Mouse (Mus musculus) frontal cortex, postnatal 14 days (tissue): ENCODE results near the gene Krt12.

ENCODE experiments used
- DNase-seq, 2 experiments: peaks; one replicate each; pipeline ENCODE4 v3.0.0; 2022; ENCODE audit warnings: low spot score in 2 of 2

The Krt12 gene

DNA sequence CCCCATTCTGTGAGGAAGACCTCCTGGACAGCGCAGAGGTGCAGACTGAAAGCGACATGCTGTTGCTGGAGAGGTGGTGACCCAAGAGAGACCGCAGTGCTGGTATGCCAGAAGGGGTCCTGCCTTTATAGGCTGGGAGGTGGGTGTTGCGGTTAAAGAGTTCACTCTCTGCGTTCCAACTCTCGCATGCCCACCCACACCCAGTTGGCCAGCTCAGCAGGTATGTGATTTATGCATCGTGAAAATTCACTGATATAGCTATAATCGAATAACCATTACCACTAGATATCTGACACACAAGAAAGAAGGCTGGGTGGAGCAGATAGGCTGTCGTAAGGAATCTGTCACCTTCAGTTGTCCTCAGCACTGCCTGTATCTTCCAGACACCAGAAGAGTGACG lies at the start of gene Krt12:
Gene Krt12 (minus strand): TSS at position 101 of the 400 bp plus-strand sequence.
- DNase-seq, result no peak

DNA sequence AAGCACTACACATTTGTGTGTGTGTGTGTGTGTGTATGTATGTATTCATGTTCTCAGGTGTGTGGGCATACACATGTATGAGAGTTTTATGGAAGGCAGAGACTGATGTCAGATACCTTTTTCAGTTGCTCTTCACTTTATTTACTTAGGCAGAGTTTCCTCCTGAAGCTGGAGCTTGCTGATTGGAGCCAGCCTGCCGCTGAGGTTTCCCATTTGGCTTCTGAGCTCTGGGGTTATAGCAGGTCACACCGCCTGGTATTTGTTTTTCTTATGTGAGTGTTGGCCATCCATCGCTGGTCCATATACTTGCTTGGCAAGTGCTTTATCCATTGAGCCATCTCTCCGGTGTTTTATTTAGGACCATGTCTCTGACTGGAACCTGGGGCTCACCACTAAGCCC lies 47.2 kb upstream of the Krt12 start:
- DNase-seq, result no peak

DNA sequence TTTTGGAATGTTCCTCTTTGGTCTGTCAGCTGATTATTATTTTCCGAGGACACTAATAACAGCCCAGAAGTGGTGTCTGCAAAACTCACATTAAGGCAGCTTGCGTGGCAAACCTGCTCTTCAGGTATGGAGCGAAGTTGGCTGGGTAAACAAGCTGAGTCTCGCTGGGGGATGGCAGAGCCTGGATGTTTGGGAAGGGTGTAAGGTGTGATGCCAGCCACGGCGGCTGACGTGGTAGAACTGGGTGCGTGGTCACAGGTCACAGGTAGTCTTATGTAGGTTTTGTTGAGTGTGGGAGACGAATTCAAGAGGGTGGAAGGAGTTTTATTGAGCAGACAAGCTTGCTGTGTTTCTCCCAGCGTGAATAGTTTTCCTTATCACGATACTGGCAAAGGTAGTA lies 46.5 kb upstream of the Krt12 start:
- no peak for DNase-seq

DNA sequence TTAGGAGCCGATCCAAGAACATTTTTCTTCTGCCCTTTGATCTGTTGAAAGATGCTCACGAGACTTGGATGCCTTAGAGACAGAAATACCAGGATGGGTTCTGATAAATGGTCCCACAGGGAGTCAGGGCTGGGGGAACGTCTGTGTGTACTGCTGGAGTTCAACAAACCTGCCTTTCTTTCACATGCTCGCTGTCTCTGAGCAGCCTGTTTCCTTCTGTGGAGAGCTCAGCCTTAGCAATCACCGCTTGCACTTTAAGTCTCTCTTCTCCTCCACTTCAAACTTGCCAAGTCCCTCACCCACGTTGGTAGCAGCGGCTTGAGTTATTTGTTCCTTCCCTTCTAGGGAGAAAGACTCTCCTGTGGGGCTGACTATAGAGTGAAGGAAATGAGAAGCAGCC lies 44.3 kb upstream of the Krt12 start:
- DNase-seq, result peak in 1 of 2 experiments; percentile 15

DNA sequence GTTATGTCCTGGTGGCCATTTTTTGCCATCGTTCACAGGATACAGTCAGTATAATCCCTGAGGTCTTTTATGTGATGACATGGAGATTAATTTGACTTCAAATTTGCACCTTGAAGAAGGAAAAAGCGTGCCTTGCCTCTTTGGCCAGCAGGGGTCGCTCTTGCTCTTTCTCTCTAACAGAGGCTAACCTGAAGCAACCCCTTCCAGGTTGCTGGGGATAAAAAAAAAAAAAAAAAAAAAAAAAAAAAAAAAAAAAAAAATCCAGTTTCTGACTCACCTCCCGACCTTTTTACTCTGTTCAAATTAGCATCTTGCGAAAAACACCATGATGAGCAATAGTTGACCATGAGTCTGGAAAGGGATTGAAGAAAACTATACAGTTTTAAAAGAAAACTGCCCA lies 42.8 kb upstream of the Krt12 start:
- DNase-seq, result peak; percentile 65 to 86

DNA sequence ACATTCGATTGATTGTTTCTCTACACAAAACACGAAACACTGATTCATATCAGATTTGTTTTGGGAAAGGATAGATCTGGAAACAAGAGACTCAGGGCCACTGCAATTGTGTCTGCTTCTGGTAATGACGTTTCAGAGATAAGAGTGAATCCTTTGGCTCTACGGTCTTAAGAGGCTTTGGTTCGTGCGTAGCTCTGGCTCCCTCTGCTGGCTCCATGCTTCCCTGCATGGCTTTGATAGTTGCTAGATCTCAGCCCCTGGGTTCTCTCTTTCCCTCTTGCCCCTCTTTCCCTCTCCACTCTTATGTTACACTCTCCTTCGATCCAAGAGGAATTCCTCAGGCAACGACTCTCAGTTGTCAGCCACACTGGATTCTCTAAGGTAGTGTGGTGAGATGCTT lies 41.1 kb upstream of the Krt12 start:
- DNase-seq, result peak; percentile 22 to 74

DNA sequence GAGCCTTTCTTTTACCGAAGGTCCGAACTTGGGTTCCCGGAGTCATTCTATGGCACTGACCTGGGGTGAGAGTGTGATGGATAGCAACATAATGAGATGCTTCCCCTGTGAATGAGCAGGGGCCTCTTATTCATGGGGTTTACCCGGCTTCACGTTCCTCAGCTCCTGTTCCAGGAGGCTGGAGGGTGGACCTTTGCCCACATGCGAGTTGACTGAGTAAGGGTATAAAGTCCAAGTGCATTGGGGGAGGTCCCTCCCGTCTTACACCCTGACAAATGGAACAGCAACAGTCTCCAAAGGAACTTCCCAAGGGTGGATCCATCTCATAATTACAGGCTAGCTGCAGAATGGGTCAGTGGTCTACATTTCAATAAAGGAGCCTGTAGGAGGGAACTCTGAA lies 39.7 kb upstream of the Krt12 start:
- DNase-seq, result no peak

DNA sequence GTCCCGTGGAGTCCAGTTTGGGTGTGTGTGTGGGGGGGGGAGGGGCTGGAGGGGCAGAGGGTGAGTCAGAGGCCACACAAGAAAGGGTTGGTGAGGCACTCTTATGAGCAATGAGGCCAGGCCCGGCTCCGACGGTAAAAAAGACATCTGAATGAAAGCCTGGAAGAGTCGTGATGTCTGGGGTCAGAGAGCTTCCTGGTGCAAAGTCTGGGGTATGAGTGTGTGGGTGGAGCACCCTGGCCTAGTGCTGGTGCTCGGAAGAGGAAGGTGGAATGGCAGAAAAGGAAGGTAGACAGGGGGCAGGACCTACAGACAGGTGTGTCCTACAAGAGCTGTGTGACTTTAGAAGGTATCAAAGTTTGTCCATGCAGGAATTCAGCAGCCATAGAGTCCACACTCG lies 36.8 kb upstream of the Krt12 start:
- no peak for DNase-seq

DNA sequence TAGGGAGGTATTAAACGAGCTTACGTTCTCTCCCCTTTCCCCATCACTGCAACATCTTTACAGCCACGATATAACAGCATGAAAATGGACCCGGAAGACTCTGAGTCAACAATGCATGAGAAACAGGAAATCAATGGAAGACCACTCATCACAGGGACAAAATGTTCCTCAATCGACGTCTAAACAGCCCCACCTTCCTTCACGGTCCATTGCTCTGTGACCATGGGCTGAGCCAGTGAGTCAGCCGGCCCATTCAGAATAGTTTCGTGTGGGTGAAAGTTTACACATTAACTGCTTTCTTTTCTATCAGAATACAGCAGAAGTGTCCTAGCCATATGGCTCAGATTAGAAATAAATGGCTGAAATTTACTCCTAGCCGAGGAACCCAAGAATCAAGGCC lies 32.7 kb upstream of the Krt12 start:
- no peak for DNase-seq

DNA sequence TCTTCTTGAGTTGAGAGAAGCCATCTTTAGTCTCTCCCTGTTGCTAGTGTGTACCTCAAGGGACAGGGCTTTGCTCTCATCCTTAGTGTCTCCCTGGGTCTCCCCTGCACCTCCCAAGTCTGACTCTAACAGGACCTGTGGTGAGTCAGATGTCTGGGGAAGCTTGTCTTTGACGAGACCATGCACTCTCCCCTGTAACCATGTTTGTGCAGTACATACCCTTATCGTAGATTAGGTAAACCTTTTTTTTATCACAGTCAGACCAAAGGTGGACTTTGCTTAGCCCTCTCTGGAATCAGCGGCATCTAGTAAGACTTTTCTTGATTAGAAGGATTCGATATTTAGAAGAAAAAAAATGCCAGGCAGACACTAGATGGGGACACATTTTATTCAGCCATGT lies 32.0 kb upstream of the Krt12 start:
- DNase-seq, result no peak

DNA sequence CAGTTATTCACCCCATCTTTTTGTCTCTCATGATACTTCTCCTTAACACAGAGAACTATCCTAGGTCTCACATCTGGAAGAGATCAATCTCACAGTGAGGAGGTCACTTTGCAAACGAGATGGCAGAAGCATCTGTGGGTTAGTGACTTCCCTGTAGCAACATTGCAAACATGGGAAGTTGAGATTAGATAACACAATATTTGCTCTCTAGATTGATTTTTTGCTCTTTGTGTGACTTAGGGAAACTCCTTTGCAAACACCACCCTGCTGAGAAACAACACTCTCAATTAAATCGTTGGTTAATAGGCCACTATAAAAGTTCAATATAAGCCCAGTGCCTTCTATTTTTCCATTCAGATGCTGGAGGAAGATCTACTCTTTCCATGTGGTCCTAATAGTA lies 26.7 kb upstream of the Krt12 start:
- no peak for DNase-seq

DNA sequence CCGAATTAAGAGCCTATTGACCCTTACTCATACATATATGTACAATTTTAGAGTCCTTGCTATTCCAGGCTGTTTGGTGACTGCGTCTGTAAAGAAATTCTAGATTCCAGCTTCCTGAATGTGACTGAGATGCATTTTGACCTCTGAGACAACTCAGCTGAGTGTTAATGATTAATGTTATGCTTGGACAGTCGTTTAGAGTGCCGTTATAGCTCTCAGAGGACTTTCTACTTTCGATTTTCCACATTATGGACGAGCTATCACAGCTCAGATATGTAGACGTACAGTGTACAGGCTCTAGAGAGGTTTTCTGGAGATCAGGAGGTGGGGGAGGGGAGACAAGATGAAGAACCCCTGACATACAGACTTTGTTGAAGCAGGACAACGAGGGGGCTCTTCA lies 19.2 kb upstream of the Krt12 start:
- no peak for DNase-seq

DNA sequence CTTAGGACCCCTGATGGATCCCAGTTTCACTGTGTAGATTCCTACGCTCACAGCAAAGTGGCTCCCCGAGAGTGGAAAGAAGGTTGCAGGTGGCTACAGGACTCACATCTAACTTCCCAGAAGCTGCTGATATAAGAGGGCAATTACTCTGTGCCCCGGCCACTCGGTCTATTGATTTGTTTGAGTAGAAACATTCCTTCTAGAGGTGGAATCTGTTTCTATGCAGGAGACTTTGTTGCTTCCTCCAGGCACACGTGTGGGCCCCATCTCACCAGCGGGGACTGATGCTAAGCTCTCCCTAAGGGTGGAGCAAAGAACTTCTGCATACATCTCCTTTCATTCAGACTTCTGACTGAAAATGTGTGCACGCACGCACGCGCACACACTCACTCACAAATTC lies 17.4 kb upstream of the Krt12 start:
- no peak for DNase-seq

DNA sequence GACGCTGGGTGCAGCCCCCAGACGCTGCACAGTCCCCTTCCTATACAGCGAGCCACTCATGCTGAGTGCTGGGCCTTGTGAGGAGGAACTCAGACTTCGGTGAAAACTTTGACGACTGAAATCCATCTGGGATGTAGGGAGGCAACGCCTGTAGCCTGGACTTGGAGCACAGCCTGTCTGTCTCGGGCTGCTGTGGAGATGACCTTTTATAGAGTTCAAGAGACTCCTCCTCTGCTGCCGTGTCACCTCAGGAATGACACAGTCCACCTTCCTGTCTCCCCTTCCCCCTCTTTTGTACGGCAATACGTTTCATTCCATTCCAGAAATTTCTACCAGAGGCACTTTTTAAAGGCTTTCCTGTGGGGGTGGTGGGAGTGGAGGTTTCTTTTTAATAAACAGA lies 15.9 kb upstream of the Krt12 start, which contains the start of gene Krt20:
Gene Krt20 (minus strand): TSS at position 179 of the 400 bp plus-strand sequence.
- DNase-seq, result no peak

DNA sequence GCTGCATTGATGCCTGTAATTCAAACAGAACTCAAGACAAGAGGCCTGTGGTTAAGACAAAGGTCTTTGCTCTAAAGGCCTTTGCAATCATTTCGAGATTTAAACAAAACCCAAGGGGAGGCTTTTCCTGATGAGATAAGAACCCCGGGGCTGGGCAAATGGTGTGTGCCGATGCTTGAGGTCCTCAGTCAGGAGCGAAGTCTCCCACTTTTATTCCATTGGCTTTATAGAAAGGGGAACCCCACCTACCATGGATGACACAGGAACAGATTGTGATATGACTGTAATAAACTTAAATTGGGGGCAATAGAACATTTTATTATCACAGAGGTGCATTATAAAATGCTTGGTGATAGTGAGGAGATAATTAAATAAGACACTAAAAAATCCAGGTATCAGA lies 14.6 kb upstream of the Krt12 start:
- DNase-seq, result no peak

DNA sequence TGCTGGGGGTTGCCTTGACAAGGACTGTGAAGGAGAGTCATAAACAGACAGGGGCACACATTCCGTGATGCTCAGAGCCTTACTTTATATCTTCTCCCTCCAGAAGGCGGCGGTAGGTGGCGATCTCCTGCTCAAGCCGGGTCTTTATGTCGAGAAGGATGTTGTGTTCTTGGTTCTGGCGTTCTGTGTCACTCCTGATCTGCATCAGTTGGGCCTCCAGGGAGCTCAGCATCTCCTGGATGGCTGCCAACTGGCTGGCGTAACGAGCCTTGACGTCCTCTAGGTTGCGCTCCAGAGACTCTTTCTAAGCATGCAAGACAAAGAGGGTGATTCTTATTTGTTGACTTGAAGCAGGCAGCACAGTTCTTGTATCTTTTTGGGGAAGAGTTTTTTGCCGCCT lies 8.6 kb upstream of the Krt12 start:
- no peak for DNase-seq

DNA sequence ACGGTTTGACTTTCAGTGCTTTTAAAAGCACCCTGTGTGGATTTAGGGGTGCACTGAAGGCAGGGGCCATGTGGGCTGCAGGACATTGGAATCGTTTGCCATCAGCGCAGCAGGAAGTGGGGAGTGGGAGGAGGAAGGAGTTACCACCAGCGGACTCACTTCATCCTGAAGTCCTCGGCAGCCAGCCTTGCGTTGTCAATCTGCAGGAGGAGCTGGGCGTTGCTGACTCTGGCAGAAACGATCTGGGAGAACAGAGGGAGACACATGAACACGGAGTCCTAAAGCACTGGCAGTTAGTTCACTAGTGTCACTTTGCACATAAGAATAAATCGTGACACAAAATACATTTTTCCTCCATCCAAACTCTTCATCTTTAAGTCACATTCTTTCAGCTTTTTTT lies 1.5 kb downstream of the Krt12 start:
- no peak for DNase-seq

DNA sequence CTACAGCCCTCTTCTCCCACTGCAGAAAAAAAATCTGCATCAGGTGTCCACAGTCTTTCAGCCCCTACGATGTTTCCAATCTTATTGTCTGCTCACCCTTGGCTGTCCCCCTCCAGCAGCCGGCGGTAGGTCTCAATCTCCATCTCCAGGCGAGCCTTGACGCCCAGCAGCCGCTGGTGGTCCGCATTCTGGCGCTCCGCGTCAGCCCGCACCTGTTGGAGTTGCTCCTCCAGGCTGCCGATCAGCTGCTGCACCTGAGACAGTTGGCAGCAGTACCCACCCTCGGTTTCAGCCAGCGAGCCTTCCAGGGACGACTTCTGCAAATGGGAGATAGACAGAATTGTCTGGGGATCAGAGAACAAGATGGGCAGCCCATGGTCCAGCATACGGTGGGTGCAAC lies 4.2 kb downstream of the Krt12 start:
- no peak for DNase-seq

DNA sequence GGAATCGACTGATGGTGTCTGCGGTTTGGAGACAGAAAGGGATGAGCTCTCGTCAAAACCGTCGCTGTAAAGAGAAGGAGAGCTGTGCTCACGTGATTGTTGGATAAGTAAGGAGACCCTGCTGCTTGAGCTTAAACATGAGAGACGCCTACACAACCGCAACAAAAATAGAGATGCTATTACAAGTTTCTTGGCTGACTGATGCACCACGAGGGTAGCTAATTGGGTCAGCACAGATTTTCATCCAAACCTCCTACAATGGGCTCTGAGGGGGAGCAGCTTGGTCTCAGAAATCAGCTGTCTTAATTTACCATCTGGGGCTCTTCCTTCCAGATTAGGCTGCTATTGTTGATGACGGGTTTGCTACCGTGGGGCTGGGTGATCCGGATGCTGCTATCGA lies 5.2 kb downstream of the Krt12 start:
- peak in 1 of 2 experiments; percentile 49 for DNase-seq

DNA sequence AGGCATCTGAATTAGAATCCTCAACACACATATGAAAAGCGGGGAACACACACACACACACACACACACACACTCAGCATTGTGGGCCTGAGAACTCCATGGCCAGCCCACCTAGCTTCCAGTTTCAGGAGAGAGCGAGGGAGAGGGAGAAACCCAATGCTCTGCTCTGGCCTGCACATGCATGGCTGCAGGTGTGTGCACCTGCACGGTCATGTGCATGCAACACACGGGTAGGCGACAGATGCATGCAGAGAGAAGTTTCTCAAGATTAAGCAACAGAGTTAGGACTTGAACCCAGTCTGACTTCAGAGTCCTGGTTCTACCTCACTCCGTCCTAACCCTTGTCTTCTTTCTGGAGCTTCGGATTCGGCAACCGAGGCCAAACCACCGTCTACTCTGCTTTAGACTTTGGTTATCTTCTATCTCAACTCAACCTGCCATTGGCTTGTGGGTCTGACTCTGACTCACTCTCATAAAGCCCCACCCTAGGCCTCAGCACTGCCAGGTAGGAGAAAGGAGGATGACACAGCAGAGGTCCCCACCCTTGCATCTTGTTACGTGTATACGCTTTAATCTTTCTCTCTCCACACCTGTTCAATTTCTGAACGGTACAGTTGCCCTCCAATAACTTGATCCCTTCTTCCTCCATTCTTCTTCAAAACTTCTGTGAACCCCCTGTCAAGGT lies 7.5 kb downstream of the Krt12 start:
- DNase-seq, result no peak

DNA sequence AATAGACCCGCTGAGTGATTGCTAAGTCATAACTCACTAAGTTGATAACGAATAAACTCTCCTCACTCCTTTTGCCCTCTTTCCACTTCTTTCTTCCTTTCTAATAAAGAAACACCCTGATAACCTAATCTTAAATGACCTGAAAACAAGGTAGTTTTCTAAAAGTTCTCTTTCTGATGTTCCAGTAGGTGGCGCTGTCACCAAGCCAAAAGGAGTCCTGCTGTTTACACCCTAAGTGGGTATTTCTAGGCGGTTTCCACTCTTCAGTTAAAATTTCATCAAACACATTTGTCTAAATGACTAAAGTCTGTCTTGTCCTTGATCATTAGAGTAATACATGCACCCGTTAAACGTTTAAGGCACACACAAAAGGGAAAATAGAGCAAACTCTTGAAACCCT lies 8.8 kb downstream of the Krt12 start:
- no peak for DNase-seq

DNA sequence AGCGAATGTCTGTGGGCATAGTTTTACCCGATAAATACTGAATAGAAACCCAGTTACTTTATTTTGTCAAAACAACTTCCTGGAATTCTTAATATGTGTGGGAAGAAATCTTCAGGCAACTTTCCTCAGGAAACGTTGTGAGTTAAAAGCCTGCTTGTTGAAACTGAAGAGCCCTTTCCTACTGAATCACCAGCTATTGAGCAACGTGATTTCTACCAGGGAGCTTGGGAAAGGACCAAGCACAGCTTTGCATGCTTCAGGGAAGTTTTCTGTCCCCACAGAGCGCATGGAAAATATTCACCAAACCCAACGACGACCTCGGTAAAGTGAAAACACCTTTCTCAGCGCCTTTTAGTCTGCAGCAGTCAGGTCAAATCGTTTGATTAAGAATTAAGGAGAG lies 15.9 kb downstream of the Krt12 start:
- DNase-seq, result no peak

DNA sequence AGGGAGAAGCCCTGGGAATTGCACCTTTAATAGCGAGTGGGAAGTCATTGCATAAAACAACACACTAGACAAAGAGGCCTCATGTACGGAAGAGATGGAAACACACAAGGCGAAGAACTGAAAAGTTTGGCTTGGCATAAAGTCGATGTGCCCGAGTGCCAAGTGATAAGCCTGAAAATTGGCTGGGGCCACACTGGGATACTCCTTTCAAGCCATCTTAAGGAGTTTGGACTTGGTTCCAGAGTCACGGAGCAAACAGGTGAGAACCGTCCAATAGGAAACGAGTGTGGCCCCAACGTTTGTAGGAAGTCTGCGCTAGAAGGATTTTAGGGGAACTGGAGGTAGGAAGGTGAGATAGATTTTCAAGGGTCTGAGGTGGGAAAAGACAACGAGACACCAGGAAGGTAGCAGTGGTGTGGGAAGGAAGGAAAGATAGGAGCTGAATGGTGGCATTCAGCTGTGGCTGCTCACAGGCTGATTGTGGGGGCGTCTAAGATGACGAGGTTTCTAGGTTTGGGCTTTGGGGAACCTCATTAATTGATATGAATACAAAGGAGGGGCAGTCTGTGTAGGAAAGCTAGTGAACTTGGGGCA lies 22.0 kb downstream of the Krt12 start:
- no peak for DNase-seq

DNA sequence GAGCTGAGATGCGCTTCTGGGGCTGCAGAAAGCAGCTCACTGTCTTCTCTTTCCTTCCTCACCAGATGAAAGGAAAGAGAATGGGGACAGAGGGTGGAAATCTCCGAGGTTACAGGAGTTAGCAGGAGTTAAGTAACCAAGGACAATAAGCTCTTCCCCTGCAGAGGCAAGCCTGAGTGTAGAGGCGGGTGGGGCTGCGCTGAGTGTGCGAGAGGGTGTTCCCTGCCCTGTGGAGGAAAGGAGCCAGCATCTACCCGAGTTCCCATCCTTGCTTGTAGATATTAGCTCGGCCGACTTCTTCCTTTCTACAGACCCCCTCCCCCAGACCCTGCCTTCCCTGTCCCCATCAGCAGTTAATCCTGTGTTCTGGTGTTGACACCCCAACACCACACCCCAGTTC lies 23.2 kb downstream of the Krt12 start:
- DNase-seq, result no peak
